Mouse (Mus musculus): ENCODE results near the gene Krtap27-1. TPM values are rescaled to one million over a fixed set of nuclear protein-coding genes. Genes with fewer than 3 reads are reported as not detected.
A peak's percentile ranks its signal among the peaks of the same experiment; 100 is the strongest.

The Krtap27-1 gene
- polyA plus RNA-seq (2012; rRNA removed) = not detected in 2 replicates

GRCm38 (mm10) chr16:88671571-88671970, at the start of gene Krtap27-1:
Gene Krtap27-1 (minus strand): TSS chr16:88671671.
- no peak for DNase-seq (ENCODE audit: low read depth)

- DNase-seq (ENCODE audit: low read depth) = no peak
These were observed 48.6 kb upstream of the Krtap27-1 start for GRCm38 (mm10) chr16:88720031-88720430.

DNA sequence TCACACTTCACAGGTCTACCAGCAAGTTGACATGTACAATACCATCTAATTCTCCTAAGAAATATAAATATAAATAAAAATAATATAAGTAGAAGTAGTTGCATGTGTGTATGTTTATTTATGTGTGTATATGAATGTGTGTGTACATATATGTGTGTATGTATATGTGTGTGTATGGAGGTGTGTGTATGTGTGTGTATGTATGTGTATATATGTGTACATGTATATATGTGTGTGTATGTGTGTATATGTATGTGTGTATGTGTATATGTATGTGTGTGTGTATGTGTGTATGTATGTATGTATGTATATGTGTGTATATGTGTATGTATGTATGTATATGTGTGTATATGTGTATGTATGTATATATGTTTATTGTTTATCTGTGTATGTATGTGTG, 45.1 kb upstream of the Krtap27-1 start:
- DNase-seq (ENCODE audit: low read depth) = no peak

- no peak for DNase-seq (ENCODE audit: low read depth)
These were observed 39.8 kb upstream of the Krtap27-1 start for GRCm38 (mm10) chr16:88711245-88711644.

DNA sequence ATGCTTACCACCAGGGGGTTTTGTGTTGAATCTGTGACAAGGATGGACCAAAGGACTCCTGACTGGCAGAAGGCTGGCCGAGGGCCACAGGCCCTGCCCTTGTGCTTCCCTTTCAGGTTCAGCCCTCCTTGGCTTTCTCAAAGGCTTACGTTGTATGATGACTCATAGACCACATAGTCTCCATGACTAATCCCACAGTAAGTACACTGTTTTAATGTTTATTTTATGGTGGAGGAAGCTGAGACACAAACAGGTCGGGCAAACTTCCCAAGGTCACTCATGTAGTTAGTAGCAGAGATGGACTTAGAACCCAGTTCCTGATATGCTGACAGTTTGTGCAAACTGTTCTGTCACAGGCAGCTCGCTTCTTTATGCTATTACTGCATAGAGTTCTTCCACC, 39.3 kb upstream of the Krtap27-1 start:
- DNase-seq (ENCODE audit: low read depth) = no peak

DNA sequence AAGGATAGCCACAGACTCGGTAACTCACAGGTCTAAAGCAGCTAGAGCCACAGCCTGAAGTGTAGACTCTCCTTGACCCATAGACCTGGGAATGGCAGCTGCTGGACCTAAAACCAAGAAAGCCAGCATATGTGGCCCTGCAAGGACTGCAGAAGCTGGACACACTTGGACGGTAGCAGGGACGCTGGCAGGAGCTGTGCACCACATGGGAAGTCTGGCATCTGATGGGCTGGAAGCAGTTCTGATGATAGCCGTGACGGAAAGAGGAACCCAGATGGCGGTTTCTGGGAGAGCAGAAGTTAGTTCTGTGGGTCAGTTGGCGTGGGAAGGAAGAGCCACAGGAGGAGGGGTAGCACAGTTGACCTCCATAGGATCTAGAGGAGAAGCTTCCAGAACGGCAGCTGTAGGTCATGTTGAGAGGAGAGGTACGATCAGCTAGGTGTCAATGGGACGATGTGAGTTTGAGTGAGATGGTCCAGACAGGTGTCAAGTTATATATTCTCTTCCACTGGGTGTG, 36.1 kb upstream of the Krtap27-1 start, which contains the start of gene 2310061N02Rik:
2310061N02Rik (minus strand) TSS at position 467 of the 517 bp plus-strand sequence.
- no peak for DNase-seq (ENCODE audit: low read depth)

GRCm38 (mm10) chr16:88701072-88701864, 29.8 kb upstream of the Krtap27-1 start:
- peak; percentile 67 for DNase-seq (ENCODE audit: low read depth)

GRCm38 (mm10) chr16:88696256-88696655, 24.8 kb upstream of the Krtap27-1 start:
- DNase-seq (ENCODE audit: low read depth) = no peak

GRCm38 (mm10) chr16:88681282-88681681, 9.8 kb upstream of the Krtap27-1 start:
- no peak for DNase-seq (ENCODE audit: low read depth)

GRCm38 (mm10) chr16:88679099-88679498, 7.6 kb upstream of the Krtap27-1 start:
- no peak for DNase-seq (ENCODE audit: low read depth)

- DNase-seq (ENCODE audit: low read depth) = no peak
These were observed 14.0 kb downstream of the Krtap27-1 start for GRCm38 (mm10) chr16:88657426-88657825.

DNA sequence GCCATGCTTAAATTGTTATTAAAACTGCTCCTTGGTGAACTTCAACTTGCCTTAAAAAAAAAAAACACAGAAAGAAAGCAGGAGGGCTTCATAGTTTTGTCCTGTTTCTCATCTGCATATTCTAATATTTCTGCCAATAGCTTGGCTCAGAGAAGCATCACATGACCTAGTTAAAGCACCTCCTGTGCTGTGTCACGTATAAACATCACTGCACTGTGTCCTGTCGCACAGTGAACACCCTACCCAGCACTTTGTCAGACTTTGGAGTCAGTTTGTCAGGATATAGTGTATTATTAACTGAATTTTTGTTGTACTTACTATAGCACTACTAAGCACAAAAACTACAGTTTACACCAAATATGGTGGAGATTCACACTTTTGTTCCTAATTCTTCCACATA, 19.5 kb downstream of the Krtap27-1 start:
- no peak for DNase-seq (ENCODE audit: low read depth)

DNA sequence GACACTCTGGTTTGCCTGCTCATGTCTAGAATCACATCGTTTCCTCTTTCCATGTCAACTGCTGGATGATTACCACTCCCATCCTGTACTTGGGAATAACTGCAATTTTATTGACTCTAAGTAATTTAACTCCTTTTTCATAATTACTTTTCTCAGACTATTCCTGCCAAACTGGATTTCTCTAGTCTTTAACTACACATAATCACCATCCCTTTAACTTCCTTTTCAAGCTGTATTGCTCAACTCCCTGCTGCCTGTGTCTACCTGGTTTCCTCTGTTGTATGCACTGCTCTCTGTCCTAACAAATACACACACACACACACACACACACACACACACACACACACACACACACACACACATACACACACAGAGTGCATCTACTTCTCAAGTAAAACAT, 20.4 kb downstream of the Krtap27-1 start:
- DNase-seq (ENCODE audit: low read depth) = no peak

- no peak for DNase-seq (ENCODE audit: low read depth)
These were observed 24.1 kb downstream of the Krtap27-1 start, which contains the start of gene Krtap26-1 for GRCm38 (mm10) chr16:88647358-88647846. Gene Krtap26-1 (minus strand): TSS chr16:88647796.

DNA sequence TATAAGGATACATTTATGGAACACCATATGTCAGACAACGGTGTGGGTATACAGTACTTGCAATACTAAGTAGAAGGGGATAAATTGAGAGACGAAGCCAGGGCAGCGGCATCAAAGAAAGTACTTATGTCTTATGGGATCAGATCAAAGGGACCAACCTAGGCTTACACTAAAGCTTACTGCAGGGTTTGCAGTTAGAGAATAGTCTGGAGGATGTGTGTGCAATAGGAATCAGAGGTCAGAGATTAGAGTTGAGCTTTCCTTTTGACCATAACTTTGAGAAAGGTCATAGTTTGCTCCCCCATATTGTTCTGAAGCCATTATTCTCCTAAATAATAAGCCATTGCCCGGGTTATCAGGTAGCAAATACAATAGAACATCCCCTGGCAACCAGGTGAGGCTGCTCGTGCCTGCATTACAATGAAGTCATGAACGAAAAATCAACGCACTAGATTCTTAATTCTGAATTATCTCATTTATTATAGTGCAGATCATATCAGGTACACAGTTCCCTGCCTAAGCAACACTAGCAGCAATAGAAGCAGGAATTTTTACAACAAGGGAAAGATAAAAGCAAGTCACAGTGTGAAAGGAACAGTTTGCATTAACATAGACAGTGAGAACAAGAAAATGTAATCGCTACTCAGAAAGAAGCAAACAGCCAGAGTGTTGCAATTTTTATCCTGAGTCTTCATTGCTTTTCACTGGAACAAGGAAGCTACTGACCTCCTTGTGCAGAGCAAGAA, 24.9 kb downstream of the Krtap27-1 start:
- DNase-seq (ENCODE audit: low read depth) = no peak

- DNase-seq (ENCODE audit: low read depth) = no peak
These were observed 31.4 kb downstream of the Krtap27-1 start for GRCm38 (mm10) chr16:88640053-88640452.

- no peak for DNase-seq (ENCODE audit: low read depth)
These were observed 36.3 kb downstream of the Krtap27-1 start for GRCm38 (mm10) chr16:88635142-88635541.

DNA sequence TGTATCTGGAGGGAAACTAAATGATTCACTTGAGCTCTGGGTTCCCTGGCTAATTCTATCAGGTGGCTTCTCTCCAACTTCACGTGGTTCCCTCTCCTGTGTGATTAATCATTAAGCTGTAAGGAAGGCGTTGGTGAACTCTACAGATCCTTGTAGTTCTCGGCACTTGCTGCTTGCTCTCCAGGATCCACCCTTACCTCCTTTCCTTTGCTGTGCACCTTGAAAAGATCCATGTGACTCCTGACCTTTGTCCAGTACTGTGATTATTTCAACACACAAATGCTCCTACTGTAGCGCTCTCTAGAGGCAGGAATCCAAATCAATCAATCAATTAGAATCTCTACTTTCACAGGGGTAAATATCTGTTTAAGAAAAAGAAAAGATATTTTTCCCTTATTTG, 40.0 kb downstream of the Krtap27-1 start:
- no peak for DNase-seq (ENCODE audit: low read depth)

- DNase-seq (ENCODE audit: low read depth) = no peak
These were observed 43.9 kb downstream of the Krtap27-1 start, which contains the start of gene 2310079G19Rik for GRCm38 (mm10) chr16:88627566-88627965. Gene 2310079G19Rik (minus strand): TSS chr16:88627666.

Measured in gonadal fat pad, adult 2 months (tissue).